Mouse (Mus musculus) heart, postnatal 25 days (tissue): ENCODE data around the gene Parp1. TPM values are rescaled to one million over a fixed set of nuclear protein-coding genes. Genes with fewer than 3 reads are reported as not detected.
"Not testable (repeated sequence)": the region's sequence is repeated elsewhere in the genome, so short reads cannot be mapped to it uniquely, and the experiment has no call there.

Experiments
- DNase-seq: peaks from one replicate; pipeline ENCODE4 v3.0.0; 2022; ENCODE audit warnings: low spot score
- intact Hi-C: fragments of 180-260 bp; cut with DNase I; formaldehyde crosslinking; loops from one replicate; pipeline ENCODE4 v1.15.1; 2025
- microRNA-seq: library from miRNA; unstranded; fragments of <30 nt; microRNA quantifications from one replicate; pipeline ENCODE4 v1.2.0, GENCODE M21; 2022
- total RNA-seq, 2 experiments: library from RNA; stranded (reverse); gene quantifications; 2 replicates each; pipeline ENCODE4 v1.2.3; 2021

Gene Parp1
- total RNA-seq, 2 experiments from 2014 or later, result 58.3 to 62.5 TPM

GRCm38 (mm10) chr1:180616762-180617161 lies 48.0 kb downstream of the Parp1 start:
- intact Hi-C loops, result no loop called here
- DNase-seq, result no peak

- DNase-seq, result no peak
- intact Hi-C loops, result no loop called here
Observed at GRCm38 (mm10) chr1:180622389-180622788, 53.7 kb downstream of the Parp1 start.

GRCm38 (mm10) chr1:180623911-180624310 lies 55.2 kb downstream of the Parp1 start:
- DNase-seq, result no peak
- intact Hi-C loops, result no loop called here

- DNase-seq, result peak; percentile 20
- intact Hi-C loops, result no loop called here
Observed at GRCm38 (mm10) chr1:180626141-180626540, 57.4 kb downstream of the Parp1 start.

DNA sequence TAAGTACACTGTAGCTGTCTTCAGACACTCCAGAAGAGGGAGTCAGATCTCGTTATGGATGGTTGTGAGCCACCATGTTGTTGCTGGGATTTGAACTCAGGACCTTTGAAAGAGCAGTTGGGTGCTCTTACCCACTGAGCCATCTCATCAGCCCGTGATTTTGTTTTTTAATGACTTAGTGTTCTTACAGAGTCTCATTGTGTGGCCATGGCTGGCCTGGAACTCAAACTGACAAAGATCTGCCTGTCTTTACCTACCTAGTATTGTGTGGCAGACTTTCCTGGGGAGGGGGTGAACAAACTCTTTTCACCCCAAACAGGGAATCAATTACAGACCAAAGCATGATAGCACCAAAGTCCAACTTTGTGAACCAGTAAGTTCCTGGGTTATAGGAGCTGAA lies 69.1 kb downstream of the Parp1 start:
- intact Hi-C loops, DNase-seq: not testable (repeated sequence)

DNA sequence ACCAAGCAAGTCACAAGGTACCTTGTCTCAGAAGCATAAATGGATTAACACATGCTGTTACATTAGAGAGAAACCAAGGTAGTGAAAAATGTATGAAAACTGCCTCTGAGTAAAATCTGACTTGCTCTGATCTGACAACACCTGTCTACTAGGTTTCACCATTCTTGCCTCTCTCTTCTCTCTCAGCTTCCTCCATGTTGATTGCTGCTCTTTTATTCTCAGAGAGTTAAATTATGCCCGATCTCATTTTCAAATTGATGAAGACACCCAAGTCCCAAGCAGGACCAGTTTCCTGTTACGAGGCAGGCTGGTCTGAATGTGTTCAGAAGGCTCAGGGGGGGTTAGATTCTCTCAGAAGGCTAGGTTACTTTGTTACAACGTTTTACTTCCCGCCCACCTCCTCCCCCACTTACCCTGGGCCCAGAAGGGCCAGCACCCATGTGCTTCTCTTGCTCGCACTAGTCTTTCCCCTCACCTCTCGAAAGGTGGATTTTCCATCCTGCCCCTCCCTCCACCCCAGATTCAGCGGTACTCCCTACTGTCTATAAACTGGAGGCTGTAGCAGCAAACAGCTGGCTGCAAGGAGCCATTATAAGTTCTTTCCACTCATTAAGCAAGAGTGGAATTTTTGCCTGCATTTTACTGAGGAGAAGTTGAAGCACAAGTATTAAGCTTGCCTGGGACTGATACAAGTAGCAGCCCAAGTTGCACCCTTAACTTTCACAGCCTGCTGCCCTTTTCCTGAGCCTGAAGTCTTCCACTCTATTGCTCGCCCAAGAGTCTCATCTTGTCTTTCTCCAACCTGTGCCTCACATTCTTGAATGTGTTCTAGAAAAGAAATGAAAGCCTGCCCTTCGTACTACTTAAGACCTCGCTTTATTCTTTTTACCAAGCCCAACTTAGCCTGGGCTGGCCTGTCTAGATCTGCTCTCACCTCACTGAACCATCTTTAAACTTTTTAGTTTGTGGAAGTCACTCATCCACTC lies 71.0 kb downstream of the Parp1 start:
- intact Hi-C loops, result loop anchor here (5.0 kb wide), 2 partner anchors 32 to 72 kb away; partner anchors contain the start of gene Parp1
- no peak for DNase-seq

- peak; percentile 2 for DNase-seq
- intact Hi-C loops, result loop anchor here (5.0 kb wide), 2 partner anchors 33 to 73 kb away; partner anchors contain the start of gene Parp1
Observed at GRCm38 (mm10) chr1:180640605-180641125, 71.9 kb downstream of the Parp1 start.

DNA sequence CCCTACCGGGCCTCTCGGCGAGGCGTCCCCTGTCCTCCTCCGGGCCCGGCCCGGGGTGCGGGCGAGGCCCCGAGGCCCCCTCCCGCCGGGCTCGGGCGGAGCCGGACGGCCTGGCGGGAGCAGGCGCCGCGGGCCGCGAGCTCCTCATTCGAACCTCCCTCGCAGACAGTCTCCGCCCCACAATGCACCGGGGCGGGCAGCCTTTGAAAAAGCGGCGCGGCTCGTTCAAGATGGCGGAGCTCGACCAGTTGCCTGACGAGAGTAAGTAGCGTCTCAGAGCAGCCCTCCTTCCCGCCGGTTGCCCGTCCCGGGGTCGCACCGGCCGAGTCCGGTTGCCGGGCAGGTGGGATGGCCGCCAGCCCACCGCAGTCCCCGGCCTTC lies 72.4 kb downstream of the Parp1 start, which contains the start of gene Lin9:
TSS of gene Lin9 (plus strand) at position 14 of the 381 bp plus-strand sequence.
- DNase-seq, result peak; percentile 70
- intact Hi-C loops, result loop anchor here (5.0 kb wide), 2 partner anchors 34 to 74 kb away; partner anchors contain the start of gene Parp1

GRCm38 (mm10) chr1:180641518-180642227 lies 72.9 kb downstream of the Parp1 start:
- DNase-seq, result peak; percentile 1
- intact Hi-C loops, result loop anchor here (2.0 to 5.0 kb wide), 3 partner anchors 34 to 209 kb away; partner anchors contain the start of gene Parp1

GRCm38 (mm10) chr1:180642228-180642564 lies 73.5 kb downstream of the Parp1 start:
- no peak for DNase-seq
- intact Hi-C loops, result loop anchor here (2.0 to 5.0 kb wide), 3 partner anchors 35 to 209 kb away; partner anchors contain the start of gene Parp1

Small RNA genes lying within 50 kb of the gene (microRNA-seq; reads per million reads assigned to microRNA genes)
- not detected for gene Mir6904

Other genes starting within 250 kb of the Parp1 start
- gene Itpkb, start 238.4 kb upstream of the Parp1 start, total RNA-seq, result 10 to 100 TPM; 56.1 to 63.6 TPM
- gene Stum, start 85.4 kb upstream of the Parp1 start, total RNA-seq, result 1 to 10 TPM; 1.1 to 1.2 TPM
- 1 to 10 TPM; 2.6 to 2.7 TPM for gene Lin9, start 72.2 kb downstream of the Parp1 start, total RNA-seq
- gene Mixl1, start 128.1 kb downstream of the Parp1 start, total RNA-seq, result not detected
- gene Acbd3, start 157.1 kb downstream of the Parp1 start, total RNA-seq, result 10 to 100 TPM; 22.6 to 24.8 TPM
- gene H3f3a, start 245.0 kb downstream of the Parp1 start, total RNA-seq, result 100 to 1,000 TPM; 494 to 517 TPM